Mouse (Mus musculus): ENCODE data around the gene Hspb1.

The Hspb1 gene

DNA sequence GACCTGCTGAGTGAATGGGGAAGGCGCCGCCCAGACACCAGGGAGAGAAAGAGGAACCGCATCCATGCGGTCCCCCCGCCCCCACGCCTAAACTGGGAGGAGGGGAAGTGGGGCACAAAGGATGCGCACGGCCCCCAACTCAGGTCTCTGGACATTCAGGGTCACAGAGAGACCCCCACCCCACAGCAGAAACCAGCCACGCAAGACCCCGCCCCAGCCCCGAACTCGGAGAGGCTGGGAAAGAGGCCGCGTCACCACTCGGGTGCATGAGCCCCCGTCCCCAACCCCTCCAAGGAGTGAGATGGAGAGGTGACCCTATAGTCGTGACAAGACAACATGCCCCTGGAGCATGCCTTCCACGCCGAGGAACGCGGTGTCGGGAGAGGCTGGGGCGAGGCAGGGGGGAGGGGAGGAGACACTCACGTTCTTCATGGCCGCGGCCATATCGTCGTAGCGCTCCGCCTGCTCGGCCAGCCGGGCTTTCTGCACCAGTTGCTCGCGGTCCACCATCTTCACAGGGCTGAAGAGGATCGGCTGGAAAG lies 46.3 kb downstream of the Hspb1 start:
- Histone ChIP-seq H3K27me3 (ENCODE audit: control insufficient read depth, insufficient read depth, low read length, poor library complexity, severe bottlenecking) (no peaks in the 10 kb centered on the region), H3K36me3 (ENCODE audit: control insufficient read depth, insufficient read depth, low read length, poor library complexity, severe bottlenecking) (peaks cover 3% of the 10 kb centered on the region; the same call in 1 of the 2 replicates)
- peak; percentile 71 for DNase-seq (ENCODE audit: low read depth, low spot score)

DNA sequence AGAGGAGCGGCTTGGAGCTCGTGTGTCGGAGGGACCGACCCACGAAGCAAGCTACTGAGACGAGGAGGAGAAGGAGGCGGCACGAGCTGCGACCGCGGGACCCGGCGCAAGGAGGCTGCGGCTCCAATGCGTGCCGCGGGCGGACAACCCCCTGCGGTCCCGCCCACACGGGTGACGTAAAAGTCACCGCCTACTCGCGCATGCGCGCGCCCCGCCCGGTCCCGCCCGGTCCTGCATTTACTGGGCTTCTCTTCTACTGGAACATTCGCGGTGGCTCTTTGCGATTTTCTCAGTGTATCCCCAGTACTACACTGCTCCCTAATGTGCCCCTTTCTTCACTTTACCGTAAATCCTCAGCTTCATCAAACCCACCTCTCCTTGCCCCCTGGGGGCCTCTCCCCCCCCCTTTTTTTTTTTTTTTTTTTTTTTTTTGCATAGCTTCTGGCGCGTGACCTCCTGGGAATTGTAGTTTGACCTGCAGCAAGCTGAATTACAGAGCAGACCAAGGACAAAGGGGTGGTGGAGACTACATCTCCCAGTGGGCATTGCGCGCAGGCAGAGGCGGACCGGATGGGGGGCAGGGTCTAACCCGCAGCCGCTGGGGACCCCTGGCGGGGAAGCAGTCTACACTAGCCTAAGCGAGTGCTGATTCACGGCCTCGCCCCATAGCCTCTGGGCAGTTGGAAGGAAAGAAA lies 46.9 kb downstream of the Hspb1 start, which contains the start of gene Ywhag:
Gene Ywhag (minus strand): TSS at position 136 of the 695 bp plus-strand sequence.
- DNase-seq (ENCODE audit: low read depth, low spot score): peak; percentile 98
- no peaks in the 10 kb centered on the region for H3K27me3 ChIP-seq (ENCODE audit: control insufficient read depth, insufficient read depth, low read length, poor library complexity, severe bottlenecking)
- H3K36me3 ChIP-seq (ENCODE audit: control insufficient read depth, insufficient read depth, low read length, poor library complexity, severe bottlenecking): peaks cover 2% of the 10 kb centered on the region; the same call in 1 of the 2 replicates

DNA sequence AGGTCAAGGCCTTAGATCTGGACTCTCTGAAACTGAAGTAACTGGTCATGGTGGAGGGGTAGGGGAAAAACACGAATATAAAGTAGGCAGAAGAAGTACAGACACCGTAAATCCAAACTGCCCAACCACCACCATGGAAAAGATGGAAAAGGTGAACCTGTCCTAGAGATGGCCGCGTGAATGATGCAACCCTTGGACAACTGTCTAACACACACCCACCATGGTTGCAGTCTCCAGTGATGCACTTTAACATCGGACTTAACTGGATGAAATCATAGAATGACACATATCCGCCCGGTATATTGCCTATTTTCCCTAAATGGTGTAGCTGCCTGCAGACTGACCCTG lies 47.4 kb downstream of the Hspb1 start:
- DNase-seq (ENCODE audit: low read depth, low spot score): no peak

DNA sequence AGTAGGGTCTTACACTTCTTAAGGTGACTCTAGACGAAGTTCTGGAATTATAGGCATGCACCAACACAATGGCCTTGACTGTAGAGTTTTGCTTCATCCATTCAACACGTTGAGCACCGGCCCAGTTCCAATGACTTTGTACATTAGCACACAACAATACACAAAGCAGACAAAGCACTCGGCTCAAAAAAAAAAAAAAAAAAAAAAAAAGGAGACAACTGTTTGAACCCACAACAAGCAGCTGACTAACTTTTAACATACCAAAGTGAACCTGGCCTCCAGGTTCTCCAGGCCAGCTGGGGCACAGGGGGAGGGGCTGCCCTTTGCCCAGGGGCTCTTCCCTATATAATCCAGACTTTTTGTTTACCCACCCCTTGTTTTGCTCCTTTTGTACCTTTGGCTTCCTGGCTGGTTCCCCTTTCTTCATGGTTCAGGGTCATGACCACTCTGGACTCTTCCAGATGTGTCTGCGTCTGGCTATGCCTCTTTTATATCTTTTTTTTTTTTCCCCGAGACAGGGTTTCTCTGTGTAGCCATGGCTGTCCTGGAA lies 48.0 kb downstream of the Hspb1 start:
- Histone ChIP-seq H3K27me3 (ENCODE audit: control insufficient read depth, insufficient read depth, low read length, poor library complexity, severe bottlenecking) (no peaks in the 10 kb centered on the region), H3K36me3 (ENCODE audit: control insufficient read depth, insufficient read depth, low read length, poor library complexity, severe bottlenecking) (no peaks in the 10 kb centered on the region; the same call in 1 of the 2 replicates)
- DNase-seq (ENCODE audit: low read depth, low spot score): no peak

More for the DNA sequence above, 47.4 kb downstream of the Hspb1 start:
- Histone ChIP-seq H3K27me3 (ENCODE audit: control insufficient read depth, insufficient read depth, low read length, poor library complexity, severe bottlenecking) (no peaks in the 10 kb centered on the region), H3K36me3 (ENCODE audit: control insufficient read depth, insufficient read depth, low read length, poor library complexity, severe bottlenecking) (peaks cover 2% of the 10 kb centered on the region; the same call in 1 of the 2 replicates)
